Comparison of ENCODE assay signal across 8 mouse cellular contexts in genomic region chr8:118162171-118162570, GRCm38 (mm10).
DNase-seq lines count a peak whose midpoint lies in the region; ATAC-seq lines count a peak whose summit lies in the region.
"Had no signal": no experiment of that assay in that cellular context is flagged by ENCODE, and none has a peak within 500 bp of the region (broad histone marks: within the 10 kb centered on the region; RNA-seq: fewer than 3 reads in every experiment).

No protein-coding gene starts in this region.

- H3K9ac ChIP-seq in limb, embryonic 13.5 days = no peak overlapping the region
- no peak overlapping the region for H3K9ac ChIP-seq in embryonic facial prominence, embryonic 15.5 days
- H3K9ac ChIP-seq in hindbrain, embryonic 15.5 days = no peak overlapping the region
- H3K9ac ChIP-seq: liver, embryonic 14.5 days had no signal

- H3K27ac ChIP-seq in limb, embryonic 13.5 days = no peak overlapping the region
- no peak overlapping the region for H3K27ac ChIP-seq in limb, embryonic 10.5 days
- H3K27ac ChIP-seq in embryonic facial prominence, embryonic 15.5 days (replicated peaks) = no peak overlapping the region; the same call in 1 of the 2 replicates
- no peak overlapping the region; the same call in 1 of the 2 replicates for H3K27ac ChIP-seq in hindbrain, embryonic 15.5 days (replicated peaks)
- H3K27ac ChIP-seq: liver, embryonic 14.5 days had no signal

- no peaks in the 10 kb centered on the region for H3K27me3 ChIP-seq in limb, embryonic 13.5 days
- no peaks in the 10 kb centered on the region for H3K27me3 ChIP-seq in limb, embryonic 10.5 days (ENCODE audit: low read depth, poor library complexity, severe bottlenecking)
- no peaks in the 10 kb centered on the region for H3K27me3 ChIP-seq in embryonic facial prominence, embryonic 15.5 days
- H3K27me3 ChIP-seq in hindbrain, embryonic 15.5 days = no peaks in the 10 kb centered on the region

- no peaks in the 10 kb centered on the region for H3K36me3 ChIP-seq in limb, embryonic 13.5 days
- no peaks in the 10 kb centered on the region for H3K36me3 ChIP-seq in limb, embryonic 10.5 days
- H3K36me3 ChIP-seq in embryonic facial prominence, embryonic 15.5 days = no peaks in the 10 kb centered on the region
- H3K36me3 ChIP-seq in hindbrain, embryonic 15.5 days = no peaks in the 10 kb centered on the region

- WGBS in limb, embryonic 13.5 days = 81% methylated on average over 10 of the region's 10 CpGs
- WGBS in limb, embryonic 10.5 days = 92% methylated on average over 10 of the region's 10 CpGs
- 66% methylated on average over 10 of the region's 10 CpGs for WGBS in embryonic facial prominence, embryonic 15.5 days
- WGBS in hindbrain, embryonic 15.5 days = 46% methylated on average over 10 of the region's 10 CpGs

- no peak for DNase-seq in limb, embryonic 10.5 days (ENCODE audit: low spot score)
- DNase-seq in right cerebral cortex, postnatal 10 days (ENCODE audit: low spot score in 2 of 2) = peak; percentile 76 to 81
- DNase-seq in kidney, postnatal 10 days = no peak
- DNase-seq in lung, adult 18-20 months = no peak

- H3K4me3 ChIP-seq in limb, embryonic 13.5 days = no peak overlapping the region
- H3K4me3 ChIP-seq in limb, embryonic 10.5 days = no peak overlapping the region
- H3K4me3 ChIP-seq in embryonic facial prominence, embryonic 15.5 days (replicated peaks) = no peak overlapping the region
- H3K4me3 ChIP-seq in hindbrain, embryonic 15.5 days = no peak overlapping the region

- H3K9me3 ChIP-seq in limb, embryonic 13.5 days = no peaks in the 10 kb centered on the region
- no peaks in the 10 kb centered on the region for H3K9me3 ChIP-seq in limb, embryonic 10.5 days (replicated peaks)
- H3K9me3 ChIP-seq in embryonic facial prominence, embryonic 15.5 days (replicated peaks) = no peaks in the 10 kb centered on the region
- no peaks in the 10 kb centered on the region for H3K9me3 ChIP-seq in hindbrain, embryonic 15.5 days

- 0 out of 2 replicates have a peak, but pooled peaks have one; percentile 51 for ATAC-seq in limb, embryonic 13.5 days (ENCODE audit: low FRiP score, low read depth)
- ATAC-seq in embryonic facial prominence, embryonic 15.5 days (ENCODE audit: insufficient number of reproducible peaks, low FRiP score, low TSS enrichment, low read depth) = peak; percentile 69; the same call in 1 of the 2 replicates
- peak; percentile 66 for ATAC-seq in hindbrain, embryonic 15.5 days (ENCODE audit: low FRiP score, low read depth)

- no peak overlapping the region for H3K4me2 ChIP-seq in limb, embryonic 13.5 days (replicated peaks)
- no peak overlapping the region for H3K4me2 ChIP-seq in embryonic facial prominence, embryonic 15.5 days (replicated peaks)
- no peak overlapping the region for H3K4me2 ChIP-seq in hindbrain, embryonic 15.5 days

- H3K4me1 ChIP-seq in limb, embryonic 13.5 days = 0 out of 2 replicates have a peak, but pooled peaks cover 3% of the 10 kb centered on the region
- H3K4me1 ChIP-seq in limb, embryonic 10.5 days = peaks cover 5% of the 10 kb centered on the region
- no peaks in the 10 kb centered on the region for H3K4me1 ChIP-seq in embryonic facial prominence, embryonic 15.5 days
- H3K4me1 ChIP-seq in hindbrain, embryonic 15.5 days (replicated peaks) = no peaks in the 10 kb centered on the region; the same call in 1 of the 2 replicates

Comparison
In these comparisons a context has a peak if more than half of its experiments do, and no peak if none do; other contexts are left out.
1. DNase-seq: peak in right cerebral cortex, postnatal 10 days (2 of 2); none in limb, embryonic 10.5 days (single experiment), kidney, postnatal 10 days (single experiment) and lung, adult 18-20 months (0 of 2).
2. Peak in every context shown above with its lines, with median percentiles within 50 percentile points of each other: ATAC-seq.